Mouse (Mus musculus) limb, embryonic 14.5 days (tissue): ENCODE data around the gene Rsph14. TPM values are rescaled to one million over a fixed set of nuclear protein-coding genes. Genes with fewer than 3 reads are reported as not detected.

ENCODE experiments used
- ATAC-seq: fragments of 200-750 bp; cut with Nextera tagmentation; 2 replicates; pipeline ENCODE4 v1.8.0; 2017; ENCODE audit warnings: low read depth, moderate number of reproducible peaks, moderate TSS enrichment; ENCODE audit not compliant: low FRiP score
- DNase-seq: peaks from one replicate; pipeline ENCODE4 v3.0.0-alpha.2; 2015; ENCODE audit warnings: low spot score
- H3K27ac ChIP-seq: fragments of 300-500 bp; sonication (generic); replicated peaks from 2 replicates; pipeline ENCODE4 v1.5.1; 2014; ENCODE audit warnings: low read depth, mild to moderate bottlenecking, low read length, moderate library complexity, mixed read lengths
- H3K27me3 ChIP-seq: fragments of 300-500 bp; sonication (generic); 2 replicates; pipeline ENCODE4 v1.6.1; 2014; ENCODE audit warnings: low read length, mixed read lengths; ENCODE audit not compliant: control insufficient read depth, insufficient read depth
- H3K36me3 ChIP-seq: fragments of 300-500 bp; sonication (generic); 2 replicates; pipeline ENCODE4 v1.6.1; 2014; ENCODE audit warnings: mild to moderate bottlenecking, low read length, moderate library complexity, mixed read lengths; ENCODE audit not compliant: control insufficient read depth, insufficient read depth
- H3K4me1 ChIP-seq: fragments of 300-500 bp; sonication (generic); 2 replicates; pipeline ENCODE4 v1.6.1; 2014; ENCODE audit warnings: antibody characterized with exemption, low read length, mixed read lengths; ENCODE audit not compliant: control insufficient read depth, insufficient read depth
- H3K4me2 ChIP-seq: fragments of 300-500 bp; sonication (generic); replicated peaks from 2 replicates; pipeline ENCODE4 v1.6.1; 2014; ENCODE audit warnings: low read depth, mild to moderate bottlenecking, low read length, moderate library complexity; ENCODE audit not compliant: severe bottlenecking
- H3K4me3 ChIP-seq: fragments of 300-500 bp; sonication (generic); replicated peaks from 2 replicates; pipeline ENCODE4 v1.5.1; 2014; ENCODE audit warnings: low read length
- H3K9ac ChIP-seq: fragments of 300-500 bp; sonication (generic); 2 replicates; pipeline ENCODE4 v1.6.1; 2014; ENCODE audit warnings: mild to moderate bottlenecking, low read depth, low read length, moderate library complexity; ENCODE audit not compliant: severe bottlenecking
- H3K9me3 ChIP-seq: fragments of 300-500 bp; sonication (generic); 2 replicates; pipeline ENCODE4 v1.6.1; 2016; ENCODE audit warnings: low read length; ENCODE audit not compliant: control insufficient read depth
- POLR2A ChIP-seq: fragments of 200-500 bp; IDR thresholded peaks from 2 replicates; pipeline ENCODE4 v1.8.0; 2012; ENCODE audit warnings: inconsistent platforms, mild to moderate bottlenecking, moderate library complexity, borderline replicate concordance; ENCODE audit not compliant: insufficient read depth, insufficient read length; ENCODE audit errors: extremely low read depth
- WGBS: fragments of 180-500 bp; shearing (Covaris S2); extraction: QIAGEN DNeasy Blood & Tissue Kit; methylation state at CpG from one replicate; pipeline ENCODE4 v1.1.7; 2014; 5-methylcytosine and 5-hydroxymethylcytosine counted together
- polyA plus RNA-seq, 2 experiments: library from polyadenylated mRNA; depleted of rRNA in 1 of 2; stranded (reverse) in 1 of 2; unstranded in 1 of 2; fragments of >200 nt; fragmentation: Nextera tagmentation in 1 of 2; extraction: Ambion mirVana in 1 of 2; gene quantifications; 2 replicates each; pipeline versions ENCODE4 v1.2.1 to v1.2.3; 2012 to 2014

Gene Rsph14
- polyA plus RNA-seq, 2 experiments: not detected

DNA sequence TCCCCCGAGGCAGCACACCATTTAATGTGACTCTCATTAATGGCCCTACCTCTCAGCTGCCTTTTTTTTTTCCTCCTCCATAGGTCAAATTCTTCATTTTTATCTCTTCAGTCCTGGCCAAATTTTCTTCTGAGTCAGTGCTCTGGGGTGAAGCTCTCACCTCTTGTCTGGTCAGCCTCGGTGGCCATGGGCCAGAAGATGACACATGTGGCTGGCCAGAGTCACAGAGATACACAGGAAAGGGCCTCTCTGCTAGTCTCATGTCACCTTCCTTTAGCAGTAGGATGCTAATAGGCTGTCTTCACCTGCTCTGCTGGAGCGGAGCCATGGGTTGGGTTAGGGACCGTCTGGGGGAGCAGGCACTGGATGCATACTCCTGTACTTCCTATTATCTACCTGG lies 54.3 kb downstream of the Rsph14 start:
- H3K27ac ChIP-seq: no peak overlapping the region
- H3K4me1 ChIP-seq: no peaks in the 10 kb centered on the region
- no peaks in the 10 kb centered on the region for H3K27me3 ChIP-seq
- ATAC-seq: no peak
- DNase-seq: no peak
- 64% methylated on average over 4 of the region's 4 CpGs for WGBS
- H3K9ac ChIP-seq: no peak overlapping the region
- no peak for TF ChIP-seq POLR2A
- no peak overlapping the region for H3K4me2 ChIP-seq
- H3K4me3 ChIP-seq: no peak overlapping the region
- H3K9me3 ChIP-seq: no peaks in the 10 kb centered on the region
- H3K36me3 ChIP-seq: no peaks in the 10 kb centered on the region

- Histone ChIP-seq H3K9me3 (no peaks in the 10 kb centered on the region), H3K4me2 (no peak overlapping the region), H3K9ac (no peak overlapping the region), H3K4me1 (no peaks in the 10 kb centered on the region), H3K27ac (no peak overlapping the region), H3K36me3 (no peaks in the 10 kb centered on the region), H3K27me3 (no peaks in the 10 kb centered on the region), H3K4me3 (no peak overlapping the region)
- DNase-seq (no peak), ATAC-seq (no peak)
- 77% methylated on average over 7 of the region's 7 CpGs for WGBS
- TF ChIP-seq POLR2A: no peak
Measured at GRCm38 (mm10) chr10:74976429-74976828, 56.0 kb downstream of the Rsph14 start.

- H3K27me3 ChIP-seq: no peaks in the 10 kb centered on the region
- 83% methylated on average over 7 of the region's 7 CpGs for WGBS
Measured at GRCm38 (mm10) chr10:74975626-74976025, 56.8 kb downstream of the Rsph14 start.

DNA sequence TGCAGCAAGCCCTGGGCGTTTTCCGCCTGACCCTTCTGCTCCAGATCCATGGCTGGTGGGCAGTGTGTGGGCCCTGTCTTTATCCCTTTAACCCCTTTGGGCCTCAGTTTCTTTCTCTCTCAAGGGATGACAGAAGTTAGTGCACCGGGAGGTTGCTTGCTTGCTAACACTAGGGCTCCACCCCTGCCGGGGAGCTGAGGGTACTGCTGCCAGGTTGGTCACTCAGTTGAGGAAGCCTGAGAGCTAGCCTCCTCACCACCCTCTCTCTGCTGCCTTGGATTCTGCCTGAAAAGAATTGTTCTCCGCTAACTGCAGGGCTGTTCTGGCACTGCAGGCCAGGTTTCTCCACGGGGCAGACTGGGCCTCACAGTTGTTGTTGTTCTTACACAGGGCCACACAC lies 59.4 kb downstream of the Rsph14 start:
- Histone ChIP-seq H3K9ac (no peak overlapping the region), H3K9me3 (no peaks in the 10 kb centered on the region), H3K27me3 (peaks cover 5% of the 10 kb centered on the region; the same call in 1 of the 2 replicates), H3K27ac (no peak overlapping the region), H3K4me1 (no peaks in the 10 kb centered on the region; the same call in 1 of the 2 replicates), H3K36me3 (no peaks in the 10 kb centered on the region), H3K4me3 (no peak overlapping the region), H3K4me2 (no peak overlapping the region)
- TF ChIP-seq POLR2A: no peak
- DNase-seq (no peak), ATAC-seq (no peak)
- WGBS: 70% methylated on average over 6 of the region's 6 CpGs

More at GRCm38 (mm10) chr10:74975626-74976025, 56.8 kb downstream of the Rsph14 start:
- no peak overlapping the region for H3K9ac ChIP-seq
- H3K36me3 ChIP-seq: no peaks in the 10 kb centered on the region
- H3K4me1 ChIP-seq: no peaks in the 10 kb centered on the region
- no peak for ATAC-seq
- no peak for TF ChIP-seq POLR2A
- no peak overlapping the region for H3K4me3 ChIP-seq
- DNase-seq: no peak
- H3K9me3 ChIP-seq: no peaks in the 10 kb centered on the region
- H3K4me2 ChIP-seq: no peak overlapping the region
- H3K27ac ChIP-seq: no peak overlapping the region

- no peak for ATAC-seq
- DNase-seq: no peak
- no peak overlapping the region for H3K4me3 ChIP-seq
- H3K9me3 ChIP-seq: no peaks in the 10 kb centered on the region
- H3K4me1 ChIP-seq: peaks cover 3% of the 10 kb centered on the region
- no peak overlapping the region for H3K9ac ChIP-seq
- 80% methylated on average over 2 of the region's 2 CpGs for WGBS
- no peak overlapping the region for H3K4me2 ChIP-seq
- H3K36me3 ChIP-seq: no peaks in the 10 kb centered on the region
- H3K27me3 ChIP-seq: peaks cover 14% of the 10 kb centered on the region
- no peak overlapping the region for H3K27ac ChIP-seq
- TF ChIP-seq POLR2A: no peak
Measured at GRCm38 (mm10) chr10:74969266-74969665, 63.1 kb downstream of the Rsph14 start.
